ENCODE assay signal across 15 mouse cellular contexts in genomic region chr5:120927036-120927435, GRCm38 (mm10). TPM values are rescaled to one million over a fixed set of nuclear protein-coding genes. Genes with fewer than 3 reads are reported as not detected.
DNase-seq lines count a peak whose midpoint lies in the region; ATAC-seq and TF ChIP-seq lines count a peak whose summit lies in the region.
"Had no signal": no experiment of that assay in that cellular context is flagged by ENCODE, and none has a peak within 500 bp of the region (broad histone marks: within the 10 kb centered on the region; RNA-seq: fewer than 3 reads in every experiment).

No protein-coding gene starts in this region.

- peak; percentile 56 for DNase-seq in heart, adult 11 months
- no peak for DNase-seq in heart, adult 9 months (ENCODE audit: low spot score in 2 of 2)
- no peak for DNase-seq in liver, postnatal 0 days
- no peak for DNase-seq in liver
- DNase-seq in adrenal gland, adult 8-10 months: no peak
- DNase-seq: adrenal gland, postnatal 25 days; gastrocnemius, adult 2 months; heart, postnatal 10 days had no signal

- TF ChIP-seq EP300 in liver, postnatal 0 days (IDR thresholded peaks at IDR 0.05; ENCODE audit: low read depth): no peak

- no peak overlapping the region for H3K4me3 ChIP-seq in liver, postnatal 0 days (ENCODE audit: low read depth, low read length)
- H3K4me3 ChIP-seq in bone marrow macrophage, adult 2 months (ENCODE audit: insufficient read depth, low read length): no peak overlapping the region
- H3K4me3 ChIP-seq in heart, embryonic 11.5 days (ENCODE audit: low read depth, low read length): no peak overlapping the region
- H3K4me3 ChIP-seq: embryonic facial prominence, embryonic 13.5 days; gastrocnemius, adult 2 months; neural tube, embryonic 12.5 days had no signal

- WGBS in liver, postnatal 0 days (ENCODE audit: insufficient replicate concordance): 0% methylated on average over 1 of the region's 1 CpGs
- WGBS in heart, embryonic 11.5 days (ENCODE audit: insufficient replicate concordance): 4% methylated on average over 1 of the region's 1 CpGs

- peak; percentile 56 for TF ChIP-seq CTCF in liver, postnatal 0 days (IDR thresholded peaks at IDR 0.05; ENCODE audit: low read depth)
- TF ChIP-seq CTCF in bone marrow macrophage, adult 2 months (IDR thresholded peaks at IDR 0.05; ENCODE audit: low read depth, low read length): peak; percentile 30; the same call in 1 of the 2 replicates

- H3K9me3 ChIP-seq in liver, postnatal 0 days (ENCODE audit: low read length): no peaks in the 10 kb centered on the region
- H3K9me3 ChIP-seq in heart, embryonic 11.5 days (replicated peaks; ENCODE audit: control insufficient read depth, low read length): no peaks in the 10 kb centered on the region
- H3K9me3 ChIP-seq: embryonic facial prominence, embryonic 13.5 days; neural tube, embryonic 12.5 days had no signal

- H3K36me3 ChIP-seq in liver, postnatal 0 days (replicated peaks; ENCODE audit: insufficient read depth, low read length): no peaks in the 10 kb centered on the region
- no peaks in the 10 kb centered on the region for H3K36me3 ChIP-seq in heart, embryonic 11.5 days (ENCODE audit: control insufficient read depth, insufficient read depth, low read length)
- H3K36me3 ChIP-seq: embryonic facial prominence, embryonic 13.5 days; neural tube, embryonic 12.5 days had no signal

- no peaks in the 10 kb centered on the region for H3K27me3 ChIP-seq in liver, postnatal 0 days (ENCODE audit: insufficient read depth, low read length)
- H3K27me3 ChIP-seq in heart, embryonic 11.5 days (ENCODE audit: control insufficient read depth, insufficient read depth, low read length): no peaks in the 10 kb centered on the region
- H3K27me3 ChIP-seq: embryonic facial prominence, embryonic 13.5 days; neural tube, embryonic 12.5 days had no signal

- no peak overlapping the region for H3K9ac ChIP-seq in liver, postnatal 0 days (replicated peaks)
- H3K9ac ChIP-seq in heart, embryonic 11.5 days (ENCODE audit: low read depth, low read length): no peak overlapping the region
- H3K9ac ChIP-seq: embryonic facial prominence, embryonic 13.5 days; neural tube, embryonic 12.5 days had no signal

- ATAC-seq in liver, postnatal 0 days: no peak
- peak; percentile 71 for ATAC-seq in megakaryocyte-erythroid progenitor cell, adult 5-6 weeks (replicated peaks; ENCODE audit: low FRiP score, low TSS enrichment, poor library complexity, severe bottlenecking)
- ATAC-seq in heart, embryonic 11.5 days (replicated peaks; ENCODE audit: insufficient number of reproducible peaks, low FRiP score, low TSS enrichment): no peak

- no peak overlapping the region for H3K27ac ChIP-seq in liver, postnatal 0 days (ENCODE audit: low read depth)
- H3K27ac ChIP-seq in bone marrow macrophage, adult 2 months (ENCODE audit: insufficient read depth, low read depth, low read length): no peak overlapping the region
- no peak overlapping the region for H3K27ac ChIP-seq in heart, embryonic 11.5 days (ENCODE audit: low read depth, low read length)
- H3K27ac ChIP-seq: embryonic facial prominence, embryonic 13.5 days; gastrocnemius, adult 2 months; neural tube, embryonic 12.5 days had no signal

- H3K4me2 ChIP-seq in liver, postnatal 0 days (ENCODE audit: low read depth, low read length): no peak overlapping the region
- no peak overlapping the region for H3K4me2 ChIP-seq in heart, embryonic 11.5 days
- H3K4me2 ChIP-seq: embryonic facial prominence, embryonic 13.5 days; neural tube, embryonic 12.5 days had no signal

- no peaks in the 10 kb centered on the region for H3K4me1 ChIP-seq in liver, postnatal 0 days (ENCODE audit: insufficient read depth)
- no peaks in the 10 kb centered on the region for H3K4me1 ChIP-seq in bone marrow macrophage, adult 2 months (ENCODE audit: control insufficient read depth, insufficient read depth, low read length)
- no peaks in the 10 kb centered on the region for H3K4me1 ChIP-seq in heart, embryonic 11.5 days (ENCODE audit: control insufficient read depth, insufficient read depth, low read length)
- H3K4me1 ChIP-seq: embryonic facial prominence, embryonic 13.5 days; neural tube, embryonic 12.5 days had no signal

- TF ChIP-seq POLR2A in bone marrow macrophage, adult 2 months (IDR thresholded peaks at IDR 0.05; ENCODE audit: borderline replicate concordance, low read depth, low read length): no peak

RNA-seq across cellular contexts. Expression of gene Oas1d, which starts 12.7 kb away (rescaled TPM):
- polyA plus RNA-seq in liver, postnatal 0 days (2015; fragmentation: Nextera tagmentation; extraction: Ambion mirVana): not detected in 2 replicates
- polyA plus RNA-seq in bone marrow macrophage, adult 2 months (2012; ENCODE audit: insufficient read depth, insufficient read length, missing spikeins): not detected in 2 replicates
- total RNA-seq in megakaryocyte-erythroid progenitor cell, adult 5-6 weeks (2014; fragmentation: Nextera tagmentation): not detected in 2 replicates
- total RNA-seq in megakaryocyte-erythroid progenitor cell, adult 5-6 weeks (2017): not detected in 2 replicates
- not detected for total RNA-seq in adrenal gland, adult 8-10 months (2022)
- not detected in 2 replicates for polyA plus RNA-seq in heart, embryonic 11.5 days (2014; fragmentation: Nextera tagmentation; extraction: Ambion mirVana)
- total RNA-seq: adrenal gland, postnatal 25 days; gastrocnemius, adult 2 months; heart, postnatal 10 days; left cerebral cortex, postnatal 36 days had no signal
- polyA plus RNA-seq: embryonic facial prominence, embryonic 13.5 days; kidney, embryonic 16.5 days; neural tube, embryonic 12.5 days had no signal

RNA-seq across cellular contexts. Expression of gene Oas1a, which starts 19.7 kb away (rescaled TPM):
- polyA plus RNA-seq in liver, postnatal 0 days (2015; fragmentation: Nextera tagmentation; extraction: Ambion mirVana): 5.8 and 6.9 TPM in 2 replicates
- polyA plus RNA-seq in bone marrow macrophage, adult 2 months (2012; ENCODE audit: insufficient read depth, insufficient read length, missing spikeins): 89.3 and 92.0 TPM in 2 replicates
- total RNA-seq in megakaryocyte-erythroid progenitor cell, adult 5-6 weeks (2014; fragmentation: Nextera tagmentation): 6.4 and 8.1 TPM in 2 replicates
- total RNA-seq in megakaryocyte-erythroid progenitor cell, adult 5-6 weeks (2017): 6.9 and 9.6 TPM in 2 replicates
- total RNA-seq in adrenal gland, adult 8-10 months (2022): 1 to 10 TPM; 2.6 to 3.8 (median 2.8) TPM
- polyA plus RNA-seq in heart, embryonic 11.5 days (2014; fragmentation: Nextera tagmentation; extraction: Ambion mirVana): 0.24 TPM in 1 of 2 replicates, not detected in the other

RNA-seq across cellular contexts. Expression of gene Oas1g, which starts 39.6 kb away (rescaled TPM):
- polyA plus RNA-seq in liver, postnatal 0 days (2015; fragmentation: Nextera tagmentation; extraction: Ambion mirVana): 2.5 and 2.9 TPM in 2 replicates
- 105 and 117 TPM in 2 replicates for polyA plus RNA-seq in bone marrow macrophage, adult 2 months (2012; ENCODE audit: insufficient read depth, insufficient read length, missing spikeins)
- total RNA-seq in megakaryocyte-erythroid progenitor cell, adult 5-6 weeks (2014; fragmentation: Nextera tagmentation): 2.5 TPM in 1 of 2 replicates, not detected in the other
- total RNA-seq in megakaryocyte-erythroid progenitor cell, adult 5-6 weeks (2017): not detected in 2 replicates
- 1 to 10 TPM in 3 of 4 experiments, under 1 TPM in 1; 0.38 to 1.3 (median 1.1) TPM for total RNA-seq in adrenal gland, adult 8-10 months (2022)
- not detected in 2 replicates for polyA plus RNA-seq in heart, embryonic 11.5 days (2014; fragmentation: Nextera tagmentation; extraction: Ambion mirVana)
- total RNA-seq: heart, postnatal 10 days had no signal

Comparison
In these comparisons a context has a peak if more than half of its experiments do, and no peak if none do; other contexts are left out.
1. RNA of gene Oas1a, which starts 19.7 kb away (polyA plus RNA-seq): 89.3 to 92.0 TPM in bone marrow macrophage, adult 2 months; 5.8 to 6.9 TPM in liver, postnatal 0 days and 0.24 TPM in heart, embryonic 11.5 days; every median in the first group is over 10 times any median in the second.
2. RNA of gene Oas1g, which starts 39.6 kb away (polyA plus RNA-seq): 105 to 117 TPM in bone marrow macrophage, adult 2 months; 2.5 to 2.9 TPM in liver, postnatal 0 days and not detected in heart, embryonic 11.5 days; every median in the first group is over 10 times any median in the second.